Mouse (Mus musculus): ENCODE measurements at regions not wholly inside any gene's neighbourhood (a gene's known extent, or its start where the extent isn't known, plus 50 kb on each side); places are given as distances from the start of the nearest gene placed in this dataset.
A peak's percentile ranks its signal among the peaks of the same experiment; 100 is the strongest.

- no peaks in the 10 kb centered on the region for H3K36me3 ChIP-seq (ENCODE audit: control insufficient read depth, insufficient read depth, low read length)
- 0 out of 2 replicates have a peak, but pooled peaks cover 3% of the 10 kb centered on the region for H3K9me3 ChIP-seq (ENCODE audit: control insufficient read depth, low read length)
- no peak overlapping the region for H3K4me2 ChIP-seq (ENCODE audit: low read depth, severe bottlenecking)
- WGBS, result 79% methylated on average over 5 of the region's 5 CpGs
- ATAC-seq (ENCODE audit: insufficient number of reproducible peaks, low FRiP score, low TSS enrichment, low read depth) (no peak), DNase-seq (ENCODE audit: low spot score) (no peak)
- no peaks in the 10 kb centered on the region for H3K4me1 ChIP-seq (ENCODE audit: control insufficient read depth, insufficient read depth, low read length)
- no peaks in the 10 kb centered on the region for H3K27me3 ChIP-seq (ENCODE audit: control insufficient read depth, insufficient read depth, low read length)
- H3K9ac ChIP-seq (ENCODE audit: low read length), result no peak overlapping the region
- H3K4me3 ChIP-seq (ENCODE audit: low read depth, low read length), result no peak overlapping the region
- no peak overlapping the region for H3K27ac ChIP-seq (replicated peaks; ENCODE audit: low read depth, low read length)
Observed at GRCm38 (mm10) chr10:99602331-99602730, 157.1 kb downstream of the Csl start.

GRCm38 (mm10) chr10:99604172-99604571 is 155.3 kb downstream of the Csl start:
- ATAC-seq (ENCODE audit: insufficient number of reproducible peaks, low FRiP score, low TSS enrichment, low read depth) (no peak), DNase-seq (ENCODE audit: low spot score) (no peak)
- no peak overlapping the region for H3K27ac ChIP-seq (replicated peaks; ENCODE audit: low read depth, low read length)
- no peak overlapping the region for H3K4me3 ChIP-seq (ENCODE audit: low read depth, low read length)
- WGBS, result 83% methylated on average over 1 of the region's 1 CpGs
- H3K9me3 ChIP-seq (ENCODE audit: control insufficient read depth, low read length), result no peaks in the 10 kb centered on the region
- no peaks in the 10 kb centered on the region for H3K36me3 ChIP-seq (ENCODE audit: control insufficient read depth, insufficient read depth, low read length)
- no peaks in the 10 kb centered on the region for H3K27me3 ChIP-seq (ENCODE audit: control insufficient read depth, insufficient read depth, low read length)
- no peak overlapping the region for H3K9ac ChIP-seq (ENCODE audit: low read length)
- H3K4me1 ChIP-seq (ENCODE audit: control insufficient read depth, insufficient read depth, low read length), result no peaks in the 10 kb centered on the region
- H3K4me2 ChIP-seq (ENCODE audit: low read depth, severe bottlenecking), result no peak overlapping the region

- no peaks in the 10 kb centered on the region for H3K9me3 ChIP-seq (ENCODE audit: control insufficient read depth, low read length)
- 90% methylated on average over 10 of the region's 10 CpGs for WGBS
- no peak for ATAC-seq (ENCODE audit: insufficient number of reproducible peaks, low FRiP score, low TSS enrichment, low read depth)
Observed at GRCm38 (mm10) chr10:99608477-99608876, 151.0 kb downstream of the Csl start.

GRCm38 (mm10) chr10:99609420-99609819 is 150.0 kb downstream of the Csl start:
- DNase-seq (ENCODE audit: low spot score) (no peak), ATAC-seq (ENCODE audit: insufficient number of reproducible peaks, low FRiP score, low TSS enrichment, low read depth) (no peak)
- Histone ChIP-seq H3K4me3 (ENCODE audit: low read depth, low read length) (no peak overlapping the region), H3K4me2 (ENCODE audit: low read depth, severe bottlenecking) (no peak overlapping the region), H3K36me3 (ENCODE audit: control insufficient read depth, insufficient read depth, low read length) (no peaks in the 10 kb centered on the region), H3K27ac (replicated peaks; ENCODE audit: low read depth, low read length) (no peak overlapping the region), H3K4me1 (ENCODE audit: control insufficient read depth, insufficient read depth, low read length) (no peaks in the 10 kb centered on the region), H3K27me3 (ENCODE audit: control insufficient read depth, insufficient read depth, low read length) (no peaks in the 10 kb centered on the region), H3K9ac (ENCODE audit: low read length) (no peak overlapping the region), H3K9me3 (ENCODE audit: control insufficient read depth, low read length) (no peaks in the 10 kb centered on the region)
- WGBS, result 96% methylated on average over 3 of the region's 3 CpGs

More at GRCm38 (mm10) chr10:99608477-99608876, 151.0 kb downstream of the Csl start:
- no peaks in the 10 kb centered on the region for H3K36me3 ChIP-seq (ENCODE audit: control insufficient read depth, insufficient read depth, low read length)
- H3K27me3 ChIP-seq (ENCODE audit: control insufficient read depth, insufficient read depth, low read length), result no peaks in the 10 kb centered on the region
- H3K4me3 ChIP-seq (ENCODE audit: low read depth, low read length), result no peak overlapping the region
- H3K4me1 ChIP-seq (ENCODE audit: control insufficient read depth, insufficient read depth, low read length), result no peaks in the 10 kb centered on the region
- no peak overlapping the region for H3K27ac ChIP-seq (replicated peaks; ENCODE audit: low read depth, low read length)
- H3K9ac ChIP-seq (ENCODE audit: low read length), result no peak overlapping the region
- H3K4me2 ChIP-seq (ENCODE audit: low read depth, severe bottlenecking), result no peak overlapping the region
- no peak for DNase-seq (ENCODE audit: low spot score)

GRCm38 (mm10) chr10:99610890-99611289 is 148.6 kb downstream of the Csl start:
- H3K27ac ChIP-seq (replicated peaks; ENCODE audit: low read depth, low read length), result no peak overlapping the region
- no peak overlapping the region for H3K4me3 ChIP-seq (ENCODE audit: low read depth, low read length)
- DNase-seq (ENCODE audit: low spot score) (no peak), ATAC-seq (ENCODE audit: insufficient number of reproducible peaks, low FRiP score, low TSS enrichment, low read depth) (no peak)
- H3K27me3 ChIP-seq (ENCODE audit: control insufficient read depth, insufficient read depth, low read length), result no peaks in the 10 kb centered on the region
- no peak overlapping the region for H3K4me2 ChIP-seq (ENCODE audit: low read depth, severe bottlenecking)
- no peaks in the 10 kb centered on the region for H3K36me3 ChIP-seq (ENCODE audit: control insufficient read depth, insufficient read depth, low read length)
- H3K4me1 ChIP-seq (ENCODE audit: control insufficient read depth, insufficient read depth, low read length), result no peaks in the 10 kb centered on the region
- no peak overlapping the region for H3K9ac ChIP-seq (ENCODE audit: low read length)
- no peaks in the 10 kb centered on the region for H3K9me3 ChIP-seq (ENCODE audit: control insufficient read depth, low read length)
- 92% methylated on average over 4 of the region's 4 CpGs for WGBS

GRCm38 (mm10) chr10:99614392-99615249 is 144.8 kb downstream of the Csl start:
- no peak for ATAC-seq (ENCODE audit: insufficient number of reproducible peaks, low FRiP score, low TSS enrichment, low read depth)
- WGBS, result 12% methylated on average over 7 of the region's 7 CpGs
- Histone ChIP-seq H3K4me2 (ENCODE audit: low read depth, severe bottlenecking) (no peak overlapping the region), H3K27ac (replicated peaks; ENCODE audit: low read depth, low read length) (no peak overlapping the region), H3K9ac (ENCODE audit: low read length) (no peak overlapping the region), H3K27me3 (ENCODE audit: control insufficient read depth, insufficient read depth, low read length) (no peaks in the 10 kb centered on the region), H3K9me3 (ENCODE audit: control insufficient read depth, low read length) (no peaks in the 10 kb centered on the region), H3K36me3 (ENCODE audit: control insufficient read depth, insufficient read depth, low read length) (no peaks in the 10 kb centered on the region), H3K4me1 (ENCODE audit: control insufficient read depth, insufficient read depth, low read length) (no peaks in the 10 kb centered on the region), H3K4me3 (ENCODE audit: low read depth, low read length) (no peak overlapping the region)
- no peak for DNase-seq (ENCODE audit: low spot score)

- Histone ChIP-seq H3K4me3 (ENCODE audit: low read depth, low read length) (no peak overlapping the region), H3K9ac (ENCODE audit: low read length) (no peak overlapping the region), H3K9me3 (ENCODE audit: control insufficient read depth, low read length) (no peaks in the 10 kb centered on the region), H3K4me2 (ENCODE audit: low read depth, severe bottlenecking) (no peak overlapping the region), H3K27me3 (ENCODE audit: control insufficient read depth, insufficient read depth, low read length) (no peaks in the 10 kb centered on the region), H3K27ac (replicated peaks; ENCODE audit: low read depth, low read length) (no peak overlapping the region), H3K36me3 (ENCODE audit: control insufficient read depth, insufficient read depth, low read length) (no peaks in the 10 kb centered on the region), H3K4me1 (ENCODE audit: control insufficient read depth, insufficient read depth, low read length) (no peaks in the 10 kb centered on the region)
- WGBS, result 80% methylated on average over 8 of the region's 8 CpGs
- DNase-seq (ENCODE audit: low spot score) (no peak), ATAC-seq (ENCODE audit: insufficient number of reproducible peaks, low FRiP score, low TSS enrichment, low read depth) (no peak)
Observed at GRCm38 (mm10) chr10:99615371-99615770, 144.1 kb downstream of the Csl start.

GRCm38 (mm10) chr10:99615779-99616178 is 143.7 kb downstream of the Csl start:
- Histone ChIP-seq H3K9me3 (ENCODE audit: control insufficient read depth, low read length) (no peaks in the 10 kb centered on the region), H3K36me3 (ENCODE audit: control insufficient read depth, insufficient read depth, low read length) (no peaks in the 10 kb centered on the region), H3K27me3 (ENCODE audit: control insufficient read depth, insufficient read depth, low read length) (no peaks in the 10 kb centered on the region), H3K4me3 (ENCODE audit: low read depth, low read length) (no peak overlapping the region), H3K27ac (replicated peaks; ENCODE audit: low read depth, low read length) (no peak overlapping the region), H3K4me1 (ENCODE audit: control insufficient read depth, insufficient read depth, low read length) (no peaks in the 10 kb centered on the region), H3K9ac (ENCODE audit: low read length) (no peak overlapping the region), H3K4me2 (ENCODE audit: low read depth, severe bottlenecking) (no peak overlapping the region)
- DNase-seq (ENCODE audit: low spot score) (peak; percentile 97), ATAC-seq (ENCODE audit: insufficient number of reproducible peaks, low FRiP score, low TSS enrichment, low read depth) (0 out of 2 replicates have a peak, but pooled peaks have one; percentile 32)
- WGBS, result 5% methylated on average over 6 of the region's 6 CpGs

Measured in limb, embryonic 11.5 days (tissue).